Mouse (Mus musculus) thymus, adult 2 months (tissue): ENCODE data around the gene Adipor2.

ENCODE experiments used
- CTCF ChIP-seq: fragments of 200-500 bp; IDR thresholded peaks from 2 replicates; pipeline ENCODE4 v1.5.1; 2012; ENCODE audit warnings: mild to moderate bottlenecking, control low read depth, low read length, moderate library complexity, borderline replicate concordance; ENCODE audit not compliant: control insufficient read depth, poor library complexity, insufficient read depth; ENCODE audit errors: extremely low read depth
- POLR2A ChIP-seq: fragments of 200-500 bp; IDR thresholded peaks from 2 replicates; pipeline ENCODE4 v1.6.1; 2012; ENCODE audit warnings: mild to moderate bottlenecking, low read length, control low read depth, moderate library complexity; ENCODE audit not compliant: control insufficient read depth, poor library complexity, insufficient read depth; ENCODE audit errors: extremely low read depth

DNA sequence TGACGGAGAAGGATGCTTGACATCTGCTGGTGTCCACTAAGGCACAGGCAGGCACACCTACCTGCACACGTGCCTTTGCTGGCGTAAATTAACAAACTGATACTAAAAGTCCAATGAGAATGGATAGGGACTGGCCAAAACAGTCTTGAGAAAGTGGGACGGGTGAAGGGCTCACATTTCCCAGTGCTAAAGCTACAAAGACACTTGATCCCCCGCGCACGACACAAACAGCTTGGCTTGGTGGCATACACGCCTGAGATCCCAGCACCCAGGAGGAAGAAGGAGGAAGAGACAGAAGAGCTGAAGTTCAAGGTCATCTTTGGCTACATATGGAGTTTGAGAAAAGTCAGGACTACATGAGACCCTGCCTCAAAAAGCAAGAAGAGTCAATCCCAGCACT lies 11.0 kb downstream of the Adipor2 start:
- TF ChIP-seq POLR2A (no peak), CTCF (no peak)
